23 mouse cellular contexts compared by ENCODE assay signal in the genomic region with DNA sequence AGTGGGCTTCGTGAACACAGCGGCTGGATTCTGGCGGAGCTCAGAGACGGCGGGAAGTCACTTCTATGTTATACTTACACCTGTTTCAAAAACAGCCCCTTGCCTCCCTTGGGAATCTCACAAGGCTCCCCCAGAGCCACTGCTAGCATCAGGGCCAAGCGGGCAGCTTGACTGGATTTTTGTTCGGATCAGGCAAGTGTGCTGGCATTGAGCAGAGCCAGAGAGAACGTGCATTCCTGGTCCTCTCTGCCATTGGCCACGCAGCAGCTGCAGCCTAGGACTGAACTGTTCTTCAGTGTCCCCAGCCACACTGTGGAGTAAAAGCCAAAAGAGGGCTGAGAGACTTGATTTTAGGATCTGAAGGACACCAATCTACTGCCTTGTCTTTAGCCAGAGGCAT.
A peak's percentile ranks its signal among the peaks of the same experiment; 100 is the strongest.
DNase-seq lines count a peak whose midpoint lies in the region; ATAC-seq lines count a peak whose summit lies in the region.
"Had no signal": no experiment of that assay in that cellular context is flagged by ENCODE, and none has a peak within 500 bp of the region (broad histone marks: within the 10 kb centered on the region; RNA-seq: fewer than 3 reads in every experiment).

No protein-coding gene starts in this region.

- intact Hi-C loops in heart, postnatal 25 days (cut with DNase I), result no loop called here
- intact Hi-C loops in heart, postnatal 36 days (cut with DNase I), result no loop called here

- H3K9me3 ChIP-seq in heart, embryonic 10.5 days, result no peaks in the 10 kb centered on the region
- no peaks in the 10 kb centered on the region for H3K9me3 ChIP-seq in embryonic facial prominence, embryonic 15.5 days (replicated peaks)
- H3K9me3 ChIP-seq: embryonic facial prominence, embryonic 13.5 days had no signal

- H3K27me3 ChIP-seq in heart, embryonic 10.5 days (ENCODE audit: insufficient read depth, poor library complexity, severe bottlenecking), result no peaks in the 10 kb centered on the region
- no peaks in the 10 kb centered on the region for H3K27me3 ChIP-seq in embryonic facial prominence, embryonic 15.5 days

- no peak overlapping the region for H3K4me2 ChIP-seq in embryonic facial prominence, embryonic 15.5 days (replicated peaks)
- H3K4me2 ChIP-seq: embryonic facial prominence, embryonic 13.5 days; hindbrain, embryonic 14.5 days had no signal

- H3K36me3 ChIP-seq in heart, embryonic 10.5 days, result no peaks in the 10 kb centered on the region
- H3K36me3 ChIP-seq in embryonic facial prominence, embryonic 15.5 days, result no peaks in the 10 kb centered on the region
- H3K36me3 ChIP-seq: embryonic facial prominence, embryonic 13.5 days; G1E had no signal

- 81% methylated on average over 9 of the region's 9 CpGs for WGBS in heart, embryonic 10.5 days
- WGBS in embryonic facial prominence, embryonic 15.5 days, result 80% methylated on average over 9 of the region's 9 CpGs

- peak; percentile 18 to 25 for DNase-seq in cerebellum, postnatal 10 days
- no peak for DNase-seq in heart, embryonic 10.5 days (ENCODE audit: low spot score)
- DNase-seq in heart, postnatal 25 days (ENCODE audit: low spot score), result no peak
- DNase-seq in heart, postnatal 36 days, result peak; percentile 5 to 12
- no peak for DNase-seq in retina, embryonic 14.5 days (ENCODE audit: low spot score)
- no peak for DNase-seq in frontal cortex, adult 2 months (ENCODE audit: extremely low spot score in 1 of 2, low spot score in 1 of 2)
- DNase-seq: cerebellum, adult 2 months; kidney, adult 8-10 months; kidney, postnatal 25 days; layer of hippocampus, adult 9-11 months; liver; lung, postnatal 10 days; right cerebral cortex, postnatal 4 days; thymus, postnatal 14 days had no signal

- H3K27ac ChIP-seq in heart, embryonic 10.5 days, result peak overlapping the region; percentile 69; the same call in 1 of the 2 replicates
- H3K27ac ChIP-seq in embryonic facial prominence, embryonic 15.5 days (replicated peaks), result 0 out of 2 replicates have a peak overlapping the region, but pooled peaks have one; percentile 44
- H3K27ac ChIP-seq: embryonic facial prominence, embryonic 13.5 days; hindbrain, embryonic 14.5 days; left cerebral cortex, adult 2 months; stomach, postnatal 0 days had no signal

- no peak overlapping the region for H3K4me3 ChIP-seq in heart, embryonic 10.5 days
- H3K4me3 ChIP-seq in embryonic facial prominence, embryonic 15.5 days (replicated peaks), result no peak overlapping the region
- H3K4me3 ChIP-seq: embryonic facial prominence, embryonic 13.5 days; left cerebral cortex, adult 2 months had no signal

- peaks cover 6% of the 10 kb centered on the region for H3K4me1 ChIP-seq in heart, embryonic 10.5 days
- H3K4me1 ChIP-seq in embryonic facial prominence, embryonic 15.5 days, result 0 out of 2 replicates have a peak, but pooled peaks cover 11% of the 10 kb centered on the region

- no peak overlapping the region for H3K9ac ChIP-seq in embryonic facial prominence, embryonic 15.5 days
- H3K9ac ChIP-seq: embryonic facial prominence, embryonic 13.5 days; hindbrain, embryonic 14.5 days had no signal

- ATAC-seq in cerebellum, adult (ENCODE audit: insufficient number of reproducible peaks, low FRiP score, low TSS enrichment), result no peak
- ATAC-seq in embryonic facial prominence, embryonic 15.5 days (ENCODE audit: insufficient number of reproducible peaks, low FRiP score, low TSS enrichment, low read depth), result peak; percentile 63; the same call in 1 of the 2 replicates
- ATAC-seq: forebrain, embryonic 16.5 days; midbrain, embryonic 16.5 days had no signal

Comparison
In these comparisons a context has a peak if more than half of its experiments do, and no peak if none do; other contexts are left out.
1. DNase-seq: peak in cerebellum, postnatal 10 days (2 of 2) and heart, postnatal 36 days (2 of 2); none in heart, embryonic 10.5 days (single experiment), heart, postnatal 25 days (single experiment), retina, embryonic 14.5 days (single experiment) and frontal cortex, adult 2 months (0 of 2).